Mouse (Mus musculus) kidney, adult 18-20 months (tissue): ENCODE data around the gene Nkx2-5.

Source experiments
- DNase-seq: peaks from one replicate; pipeline ENCODE4 v3.0.0; 2021

Nkx2-5 gene

DNA sequence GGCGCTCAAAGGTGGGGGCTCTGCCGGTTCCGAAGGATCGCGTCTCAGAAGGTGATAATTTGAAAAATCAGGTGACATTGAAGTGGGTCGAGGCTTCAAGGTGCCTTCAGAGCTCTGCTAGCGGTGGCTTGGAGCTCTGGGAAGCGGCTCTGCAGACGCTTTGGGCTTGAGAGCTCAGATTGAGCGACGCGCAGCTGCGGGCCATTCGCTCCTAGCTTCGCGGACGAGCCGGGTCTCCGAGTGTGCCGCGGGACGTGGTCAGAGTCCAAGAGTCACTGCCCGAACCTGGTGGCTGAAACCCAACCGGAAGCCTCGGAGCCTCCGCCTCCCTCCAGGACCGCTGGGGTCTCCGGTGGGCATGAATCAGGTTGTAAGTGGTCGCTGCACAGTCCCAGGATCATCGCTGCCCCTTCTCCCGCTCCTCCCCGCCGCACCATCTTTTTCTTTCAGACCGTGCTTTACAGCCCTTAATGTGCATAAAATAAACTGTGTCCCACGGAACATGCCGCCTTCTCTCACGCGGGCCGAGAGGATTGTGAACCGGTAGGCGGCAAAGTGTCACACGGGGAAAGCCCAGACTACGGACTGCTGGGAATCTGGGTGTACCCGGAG, 5.0 kb upstream of the Nkx2-5 start:
- peak; percentile 37 for DNase-seq

DNA sequence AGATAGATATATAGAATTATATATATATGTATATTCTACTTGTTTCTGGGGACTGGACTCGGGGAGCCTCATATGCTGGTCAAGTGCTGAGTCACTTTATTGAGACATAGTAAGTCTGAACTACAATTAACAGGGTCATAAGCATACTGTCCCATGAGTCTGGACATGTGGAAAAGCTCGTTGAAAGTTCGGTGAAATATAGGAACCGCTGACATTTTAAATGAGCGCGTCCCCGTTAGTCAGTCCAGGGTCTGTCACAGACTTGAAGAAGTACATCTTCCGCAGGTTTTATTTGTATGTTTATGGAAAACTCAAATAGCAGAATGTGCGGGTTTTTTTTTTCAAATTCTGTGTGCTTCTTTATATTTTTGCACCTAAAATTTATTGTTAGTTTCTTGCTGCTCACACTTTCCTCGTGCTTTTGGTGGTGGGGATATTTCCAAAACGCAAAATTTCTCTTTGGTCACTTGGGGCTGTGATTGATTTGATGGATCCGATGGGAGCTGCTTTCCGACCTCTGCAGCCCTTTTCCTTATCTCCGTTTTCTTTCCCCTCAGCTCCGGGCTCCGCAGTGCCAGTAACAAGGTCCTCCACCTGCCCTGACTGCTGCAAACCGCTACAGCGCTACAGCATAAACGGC, 4.4 kb upstream of the Nkx2-5 start:
- DNase-seq = no peak

DNA sequence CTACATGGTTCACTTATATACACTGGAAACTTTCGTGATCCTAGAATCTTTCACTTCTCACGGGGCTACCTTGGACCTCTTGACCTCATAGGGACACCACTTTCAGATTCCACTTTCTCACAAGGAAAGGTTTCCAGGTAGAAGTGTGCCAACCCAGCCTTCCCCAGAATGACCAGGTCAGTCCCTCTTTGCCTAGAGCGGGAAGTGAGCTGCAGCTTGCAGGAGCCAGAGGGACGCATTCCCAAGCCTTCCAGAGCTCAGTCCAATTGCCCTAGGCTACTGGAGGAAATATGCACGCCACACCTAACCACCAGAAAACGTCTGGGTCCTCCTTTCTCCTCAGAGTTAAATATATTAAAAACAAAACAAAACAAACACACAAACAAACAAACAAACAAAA, 3.4 kb upstream of the Nkx2-5 start:
- DNase-seq = no peak

DNA sequence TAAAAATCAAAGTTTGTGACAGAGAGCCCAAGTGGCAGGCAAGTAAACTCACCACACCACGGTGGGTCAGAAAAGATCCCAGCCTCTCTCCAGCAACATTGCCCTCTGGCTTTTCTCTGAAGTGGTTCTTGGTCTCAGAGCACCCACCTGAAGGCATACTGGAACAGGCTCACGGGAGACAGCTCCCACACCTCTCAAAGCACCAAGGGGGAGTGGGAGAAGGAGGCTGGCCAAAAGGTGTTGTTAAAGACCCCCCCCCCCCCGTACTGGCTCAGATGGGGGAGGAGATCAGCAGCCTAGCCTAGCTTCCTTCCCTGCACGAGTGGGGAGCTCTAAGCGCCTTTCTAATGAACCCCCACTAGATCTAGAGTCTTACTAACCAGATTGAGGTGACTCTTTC, 3.0 kb upstream of the Nkx2-5 start:
- no peak for DNase-seq

DNA sequence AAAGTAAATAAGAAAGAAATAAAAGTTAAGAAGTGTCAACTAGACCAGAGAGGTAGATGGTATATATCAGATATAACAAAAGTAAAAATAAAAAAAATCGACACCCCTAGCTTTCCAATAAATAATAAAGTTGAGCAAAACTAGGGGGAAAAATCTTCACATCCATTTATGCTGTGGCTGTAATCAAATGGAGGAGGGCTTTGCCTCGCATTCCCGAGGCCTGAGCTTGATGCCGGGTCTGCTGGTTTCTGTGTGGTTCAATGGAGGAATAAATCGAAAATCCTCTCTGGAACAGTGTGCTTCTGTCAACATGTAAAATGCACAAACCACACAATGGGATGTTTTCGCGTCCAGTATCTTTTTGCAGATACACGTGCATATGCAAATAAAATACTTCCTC, 1.6 kb upstream of the Nkx2-5 start:
- no peak for DNase-seq

DNA sequence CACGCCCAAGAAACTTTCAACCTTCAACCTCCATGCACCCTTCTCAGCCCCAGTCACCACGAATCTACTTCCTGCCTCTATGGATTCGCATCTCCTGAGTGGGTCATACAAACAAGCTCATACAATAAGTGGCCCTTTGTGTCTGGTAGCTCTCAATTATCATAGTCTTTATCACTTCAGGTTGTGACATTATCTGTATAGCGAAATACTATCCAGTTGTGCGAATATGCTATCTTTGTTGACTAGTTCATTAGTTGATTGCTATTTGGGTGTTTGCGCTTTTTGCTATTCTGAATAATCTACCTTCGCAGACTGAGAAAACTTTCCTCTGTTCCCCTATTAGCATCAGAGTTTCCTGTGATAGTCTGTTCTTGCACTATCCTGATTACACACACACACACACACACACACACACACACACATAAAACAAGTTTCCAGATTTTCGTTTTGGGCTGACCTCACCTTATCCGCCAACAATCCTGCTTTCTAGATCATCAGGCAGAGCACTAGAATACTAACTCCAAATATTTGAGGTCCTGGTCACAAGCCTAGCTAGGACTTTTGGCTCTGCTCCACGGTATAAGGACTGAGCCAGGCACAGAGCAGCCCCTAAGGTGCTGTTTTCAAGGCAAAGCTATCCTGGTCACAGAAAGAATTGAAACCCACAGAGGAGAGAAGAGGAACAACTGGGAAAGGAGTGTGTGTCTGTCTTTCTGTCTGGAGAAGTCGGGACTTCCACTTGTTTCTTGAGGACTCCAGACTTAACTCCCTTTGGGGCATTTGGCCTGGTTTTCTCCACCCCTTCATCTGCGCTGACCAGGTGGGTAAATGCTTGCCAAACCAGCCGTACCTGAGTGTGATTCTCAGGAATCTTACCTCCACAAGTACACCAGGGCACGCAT, 591 bp upstream of the Nkx2-5 start:
- no peak for DNase-seq

DNA sequence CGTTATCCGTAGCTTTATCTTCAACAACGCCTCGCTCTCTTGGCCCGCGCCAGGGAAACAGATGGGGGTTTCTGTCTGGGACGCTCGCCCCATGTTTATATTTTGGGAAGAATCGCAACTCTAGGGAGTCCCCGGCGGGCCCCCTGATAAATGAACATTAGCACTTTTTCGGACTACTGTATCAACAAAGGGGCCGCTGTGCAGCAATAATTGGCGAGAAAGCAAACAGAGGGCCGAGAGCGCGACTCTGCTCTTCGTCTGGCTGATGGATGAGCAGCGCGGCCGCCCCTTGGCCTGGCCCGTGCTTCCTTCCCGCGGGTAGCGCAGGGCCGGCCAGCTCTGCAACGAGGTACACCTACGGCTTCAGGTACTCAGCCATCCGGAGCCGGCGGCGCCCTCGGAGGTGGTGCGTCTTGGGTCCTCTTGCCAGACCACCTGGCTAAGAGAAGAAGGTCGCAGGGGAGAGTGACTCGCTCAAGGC, 398 bp downstream of the Nkx2-5 start:
- DNase-seq = no peak

DNA sequence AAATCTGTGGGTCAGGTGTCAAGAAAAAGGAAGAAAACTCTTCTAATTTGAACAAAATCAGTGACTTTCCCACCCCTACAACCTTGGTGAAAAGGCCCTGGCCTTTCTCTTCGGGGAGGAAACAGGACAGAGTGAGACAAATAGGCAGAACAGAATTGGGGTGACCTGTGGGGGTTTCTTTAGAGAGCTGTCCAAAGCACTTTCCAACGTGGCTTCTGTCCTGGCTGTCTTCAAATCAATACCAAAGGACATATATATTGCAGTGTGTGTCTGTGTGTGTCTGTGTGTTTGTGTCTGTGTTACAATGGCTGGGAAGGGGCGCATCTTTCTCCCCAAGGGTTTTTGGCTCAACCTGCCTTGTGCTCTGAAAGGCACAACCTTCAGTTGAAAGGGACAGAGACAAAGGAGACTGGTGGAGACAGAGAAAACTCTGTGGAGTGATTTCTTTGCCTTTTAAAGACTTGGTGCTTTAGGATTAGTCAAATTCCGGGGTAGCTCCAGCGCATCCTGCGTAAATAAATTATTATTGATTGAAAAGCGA, 1.0 kb downstream of the Nkx2-5 start:
- no peak for DNase-seq

DNA sequence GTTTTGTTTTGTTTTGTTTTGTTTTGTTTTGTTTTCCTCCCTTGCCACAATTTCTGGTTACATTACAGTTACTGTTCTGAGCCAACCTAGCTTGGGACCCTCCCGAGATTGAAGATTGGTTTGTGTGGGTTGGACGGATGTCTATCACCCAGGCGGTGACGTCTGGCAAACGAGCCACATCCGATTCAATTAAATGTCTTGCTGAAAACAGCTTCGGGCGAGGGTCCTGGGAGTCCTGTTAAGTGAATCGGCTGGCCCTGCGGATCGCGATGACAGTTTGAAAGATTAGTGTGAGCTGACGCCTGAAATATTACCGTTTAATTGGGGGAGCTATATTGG, 1.6 kb downstream of the Nkx2-5 start:
- DNase-seq = no peak

DNA sequence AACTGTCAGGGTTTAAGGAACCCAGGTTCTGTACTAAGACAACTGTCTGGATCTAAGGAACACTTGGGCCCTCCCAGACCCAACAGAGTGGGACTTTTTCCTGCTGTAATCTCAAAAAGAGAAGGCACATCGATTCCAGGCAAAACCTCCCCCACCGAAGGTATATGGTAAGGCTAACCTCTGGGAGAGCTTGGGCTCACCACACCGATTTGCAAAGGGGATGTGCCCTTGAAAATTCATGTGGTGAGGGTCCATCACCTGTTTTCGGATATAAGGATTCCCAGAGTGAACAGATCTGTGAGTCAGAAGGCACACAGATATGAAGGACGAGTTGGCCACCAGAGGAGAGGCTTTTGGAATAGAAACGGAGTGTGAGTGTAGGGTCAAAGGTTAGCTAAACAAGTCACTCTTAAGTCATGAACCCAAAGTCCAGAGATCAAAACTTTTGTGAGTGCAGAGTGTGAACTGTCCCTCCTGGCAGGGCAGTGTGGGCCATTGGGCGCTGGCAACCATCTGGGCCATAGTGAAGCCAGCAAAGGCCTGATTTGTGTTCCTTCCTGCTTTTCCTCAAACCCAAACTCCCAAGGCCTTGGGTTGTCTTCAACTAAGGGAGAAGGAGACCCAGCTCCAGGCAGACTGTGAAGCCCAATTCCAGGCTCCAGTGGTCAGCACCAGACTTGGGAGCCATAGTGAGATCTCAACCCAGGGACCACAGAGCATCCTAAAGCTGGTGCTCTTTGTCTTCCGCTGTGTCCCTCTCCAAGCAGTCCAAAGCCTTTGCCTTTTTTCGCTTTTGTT, 2.2 kb downstream of the Nkx2-5 start:
- DNase-seq = no peak

DNA sequence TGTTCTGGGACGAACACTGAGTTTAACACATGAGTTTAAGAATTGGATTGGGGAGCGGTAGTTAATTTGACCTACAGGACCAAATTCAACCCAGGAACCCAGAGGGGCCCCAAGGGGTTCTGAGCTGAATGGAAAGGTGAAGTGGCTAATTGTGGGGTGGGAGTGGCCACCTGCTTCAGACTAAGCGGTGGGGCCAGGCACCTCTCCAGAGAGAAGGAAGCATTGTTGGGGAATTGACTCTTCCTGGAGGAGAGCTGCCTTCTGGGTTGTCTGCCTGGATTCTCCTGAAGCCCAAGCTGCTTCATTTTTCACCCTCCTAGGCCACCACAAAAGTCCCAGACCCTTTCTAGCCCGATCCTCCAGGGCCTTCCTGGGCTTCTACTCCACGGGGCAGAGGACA, 2.8 kb downstream of the Nkx2-5 start:
- no peak for DNase-seq

DNA sequence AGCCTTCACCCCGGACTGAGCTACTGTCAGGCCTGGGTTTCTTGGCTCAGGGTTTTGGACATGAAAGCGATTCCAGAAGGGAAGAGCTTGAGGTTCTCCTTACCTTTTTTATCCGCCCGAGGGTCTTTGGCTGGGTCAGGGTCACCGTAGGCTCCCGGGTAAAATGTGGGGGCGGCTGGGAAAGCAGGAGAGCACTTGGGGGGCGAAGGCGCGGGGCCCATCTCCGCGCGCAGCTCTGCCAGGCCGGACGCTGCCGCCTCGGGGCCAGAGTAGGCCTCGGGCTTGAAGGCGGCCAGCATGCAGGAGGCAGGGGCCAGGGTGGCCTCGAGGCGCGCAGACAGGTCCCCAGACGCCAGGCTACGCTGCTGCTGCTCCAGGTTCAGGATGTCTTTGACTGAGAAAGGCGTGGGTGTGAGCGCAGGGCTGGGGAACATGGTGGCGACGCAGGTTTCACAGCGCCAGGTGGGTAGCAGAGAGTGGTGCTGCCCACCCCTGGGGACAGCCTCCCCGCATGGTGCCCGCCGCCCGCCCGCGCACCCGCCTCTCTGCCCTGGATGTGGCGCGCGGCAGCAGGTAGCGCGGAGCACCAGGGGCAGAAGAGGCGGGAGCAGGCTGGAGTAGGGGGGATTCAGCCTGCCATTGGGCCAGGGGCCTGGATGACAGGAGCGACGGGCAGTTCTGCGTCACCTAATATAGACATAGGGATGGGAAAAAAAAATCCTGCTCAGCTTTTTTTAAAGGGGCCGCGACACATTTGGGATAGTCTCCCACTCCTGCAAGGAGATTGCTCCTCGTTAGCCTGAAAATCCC, 3.7 kb downstream of the Nkx2-5 start:
- DNase-seq = no peak

DNA sequence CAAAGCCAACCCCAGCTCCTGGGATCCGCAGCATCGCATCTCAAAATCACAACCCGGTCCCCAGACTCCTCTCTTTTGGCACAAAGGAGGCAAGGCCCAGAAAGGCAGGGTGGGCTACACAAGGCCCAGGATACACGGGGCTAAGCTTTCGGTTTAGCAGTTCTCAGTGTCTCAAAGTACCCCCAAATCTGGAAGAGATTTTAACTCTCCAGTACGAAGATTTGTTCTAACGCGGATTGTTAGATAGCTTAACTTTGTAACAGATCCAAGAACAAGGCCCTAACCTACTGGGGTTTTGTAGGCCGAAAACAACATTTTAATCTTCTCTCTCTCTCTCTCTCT, 4.4 kb downstream of the Nkx2-5 start:
- no peak for DNase-seq

DNA sequence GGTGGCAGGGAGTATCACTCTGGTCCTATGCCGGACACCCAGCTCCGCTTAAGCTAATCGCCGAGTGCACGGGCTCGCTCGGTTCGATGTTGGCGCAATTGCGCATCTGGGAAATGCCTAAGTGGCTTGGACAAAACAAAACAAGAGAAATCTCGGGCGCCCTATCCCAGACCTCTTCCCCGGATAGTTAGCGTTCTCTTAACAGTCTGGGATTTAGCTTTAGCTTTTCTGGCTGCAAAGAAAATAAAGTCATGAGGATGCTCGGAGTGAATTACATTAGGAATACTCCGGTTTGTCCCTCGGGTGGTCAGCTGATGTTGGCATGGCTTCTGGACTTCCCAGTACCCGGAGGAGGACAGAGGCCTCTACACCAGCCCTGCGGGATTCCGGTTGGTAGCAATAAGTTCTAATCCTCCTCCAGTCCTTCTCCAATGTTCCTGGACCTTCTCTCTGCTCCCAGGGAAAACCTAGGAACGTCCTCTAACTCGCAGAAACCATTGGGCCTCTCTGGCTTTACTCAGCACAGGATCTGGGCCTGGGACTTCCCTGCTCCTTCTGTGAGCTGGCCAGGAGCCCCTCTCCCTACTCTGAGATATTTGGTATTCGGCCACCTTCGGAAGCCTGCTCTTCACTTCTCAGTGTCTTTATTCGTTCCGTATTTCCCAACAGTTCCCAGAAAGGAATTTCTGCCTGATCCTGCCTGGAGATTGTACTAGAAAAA, 4.9 kb downstream of the Nkx2-5 start:
- DNase-seq = no peak

DNA sequence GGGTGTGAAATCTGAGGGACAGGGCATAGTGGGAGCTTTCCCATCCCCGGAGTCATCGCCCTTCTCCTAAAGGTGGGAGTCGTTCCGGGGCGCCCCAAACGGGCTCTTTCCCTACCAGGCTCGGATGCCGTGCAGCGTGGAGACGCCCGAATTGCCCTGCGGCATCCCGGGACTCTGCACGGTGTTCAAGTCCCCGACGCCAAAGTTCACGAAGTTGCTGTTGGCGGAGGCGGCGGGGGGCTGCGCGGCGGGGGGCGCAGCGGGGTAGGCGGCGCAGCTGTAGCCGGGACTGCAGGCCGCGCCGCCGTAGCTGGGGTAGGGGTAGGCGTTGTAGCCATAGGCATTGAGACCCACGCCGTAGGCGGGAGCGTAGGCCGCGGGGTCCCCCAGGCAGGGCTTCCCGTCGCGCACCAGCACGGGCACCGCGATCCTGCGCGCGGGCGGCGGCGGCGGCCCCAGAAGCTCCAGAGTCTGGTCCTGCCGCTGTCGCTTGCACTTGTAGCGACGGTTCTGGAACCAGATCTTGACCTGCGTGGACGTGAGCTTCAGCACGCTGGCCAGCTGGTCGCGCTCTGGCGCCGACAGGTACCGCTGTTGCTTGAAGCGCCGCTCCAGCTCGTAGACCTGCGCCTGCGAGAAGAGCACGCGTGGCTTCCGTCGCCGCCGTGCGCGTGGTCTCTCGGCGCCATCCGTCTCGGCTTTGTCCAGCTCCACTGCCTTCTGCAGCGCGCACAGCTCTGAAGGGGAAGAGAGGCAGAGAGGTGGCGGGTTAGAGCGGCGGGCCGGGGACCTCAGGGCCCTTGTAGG, 5.7 kb downstream of the Nkx2-5 start:
- no peak for DNase-seq

DNA sequence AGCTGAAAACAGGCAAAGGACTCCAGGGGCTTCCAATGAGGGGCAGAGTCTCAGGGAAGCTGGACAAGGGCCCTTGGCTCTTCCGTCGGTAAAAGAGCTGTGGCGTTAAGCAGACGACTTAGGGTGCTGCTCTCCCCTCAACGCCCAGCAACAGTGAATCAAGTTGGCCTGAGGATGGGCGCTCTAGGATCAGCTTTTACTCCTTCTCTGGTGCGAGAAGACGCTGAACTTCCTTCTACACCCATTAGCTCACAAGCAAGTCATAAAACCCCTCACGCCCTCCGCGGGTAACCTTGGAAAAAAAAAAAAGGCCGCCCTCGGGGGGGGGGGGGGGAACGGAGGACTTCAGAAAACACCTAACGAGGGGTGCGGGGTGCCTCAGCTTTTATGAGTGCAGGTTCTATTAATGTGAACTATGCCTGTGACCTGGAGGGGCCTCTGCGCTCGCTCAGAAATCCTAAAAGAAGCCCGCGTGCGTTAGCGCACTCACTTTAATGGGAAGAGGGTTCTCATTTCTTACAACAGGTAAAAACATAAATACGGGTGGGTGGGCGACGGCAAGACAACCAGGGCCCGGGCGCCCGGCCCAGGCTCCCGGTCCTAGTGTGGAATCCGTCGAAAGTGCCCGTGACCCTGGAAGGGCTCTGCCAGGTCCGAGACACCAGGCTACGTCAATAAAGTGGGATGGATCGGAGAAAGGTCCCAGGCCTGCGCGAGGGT, 6.5 kb downstream of the Nkx2-5 start:
- no peak for DNase-seq

DNA sequence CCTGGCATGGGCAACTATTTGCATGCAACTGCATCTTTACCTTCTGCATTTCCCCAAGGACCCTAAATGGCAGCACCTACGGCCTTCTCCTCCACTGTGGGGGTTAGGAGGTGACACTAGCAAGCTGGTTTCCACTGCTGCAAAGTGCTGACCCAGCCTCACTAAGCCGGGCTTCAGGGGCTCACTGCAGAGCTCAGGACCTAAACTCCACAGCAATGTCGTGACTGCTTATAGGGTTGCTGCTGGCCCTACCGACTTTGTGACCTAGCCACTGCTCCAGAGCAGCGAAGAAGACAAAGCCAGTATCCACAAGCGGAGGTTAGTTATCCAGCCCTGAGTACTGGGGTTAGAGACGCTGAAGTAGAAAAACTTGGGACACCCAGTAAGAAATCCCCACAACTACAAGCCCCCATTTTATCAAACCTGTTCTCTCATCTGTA, 7.2 kb downstream of the Nkx2-5 start:
- no peak for DNase-seq

DNA sequence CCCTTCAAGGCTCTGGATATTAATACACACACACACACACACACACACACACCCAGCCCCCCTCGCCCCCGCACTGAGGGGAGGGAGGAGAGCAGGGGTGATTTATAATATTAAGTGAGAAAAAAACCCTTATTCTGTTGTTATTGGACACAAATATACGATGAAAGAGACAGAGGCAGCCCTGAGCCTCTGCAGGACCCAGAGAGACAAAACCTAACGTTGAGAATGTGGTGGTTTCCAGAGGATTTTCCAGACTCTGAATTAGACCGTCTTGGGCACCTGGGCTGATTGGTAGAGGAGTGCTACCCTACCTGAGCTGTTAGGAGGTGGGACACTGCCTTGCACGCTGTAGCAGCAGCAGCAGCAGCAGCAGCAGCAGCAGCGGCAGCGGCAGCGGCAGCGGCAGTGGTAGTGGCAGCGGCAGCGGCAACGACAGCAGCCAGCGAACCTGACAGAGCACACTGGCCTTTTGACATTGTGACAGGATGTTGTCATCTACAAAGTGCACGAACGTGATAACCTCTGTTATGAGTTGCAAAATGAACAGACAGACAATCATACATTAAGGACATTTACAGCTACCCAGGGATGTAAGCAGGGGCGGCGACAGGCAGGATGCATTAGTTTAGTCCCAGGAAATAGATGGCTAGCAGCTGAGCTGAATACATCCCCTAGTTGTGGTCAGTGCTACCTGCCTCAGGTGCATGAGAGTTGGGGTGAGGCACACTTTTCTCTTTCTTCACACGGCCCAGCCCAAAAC, 7.8 kb downstream of the Nkx2-5 start:
- no peak for DNase-seq

DNA sequence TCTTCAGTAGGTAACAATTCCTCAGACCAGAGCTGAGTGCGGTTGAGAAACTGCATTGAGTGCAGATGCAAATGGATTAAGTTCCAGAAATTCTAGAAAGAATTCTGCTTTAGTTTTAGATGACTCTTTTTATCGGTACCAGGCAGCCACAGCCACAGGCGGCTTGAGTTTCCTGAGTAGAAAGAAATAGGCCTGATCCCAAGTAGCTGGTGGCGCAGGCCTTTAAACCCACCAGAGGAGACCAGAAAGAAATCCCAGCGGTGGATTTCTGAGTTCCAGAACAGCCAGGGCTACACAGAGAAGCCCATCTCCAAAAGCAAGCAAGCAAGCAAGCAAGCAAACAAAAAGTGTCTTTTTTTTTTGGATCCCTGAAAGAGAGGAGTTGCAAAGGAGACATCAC, 8.4 kb downstream of the Nkx2-5 start:
- no peak for DNase-seq
